Mouse (Mus musculus): Measurements from ENCODE around the gene S100a1. TPM values are rescaled to one million over a fixed set of nuclear protein-coding genes. Genes with fewer than 3 reads are reported as not detected.

S100a1 gene
- polyA plus RNA-seq, 1 experiment from 2014 or later, result 386 TPM

DNA sequence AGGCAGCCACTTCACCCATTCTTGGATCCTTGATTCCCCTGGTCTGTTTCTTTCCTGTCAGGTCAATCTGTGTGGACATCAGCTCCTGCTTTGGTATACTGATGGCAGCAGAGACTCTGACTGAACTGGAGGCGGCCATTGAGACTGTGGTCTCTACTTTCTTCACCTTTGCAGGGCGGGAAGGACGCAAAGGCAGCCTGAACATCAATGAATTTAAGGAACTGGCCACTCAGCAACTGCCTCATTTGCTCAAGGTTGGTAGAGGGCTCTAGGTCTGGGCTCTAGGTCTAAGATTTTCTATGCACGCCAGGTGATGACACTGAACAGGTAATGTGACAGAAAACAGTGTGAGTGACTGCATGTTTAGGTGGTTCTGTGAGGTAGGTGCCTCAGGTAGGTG, 1.6 kb upstream of the S100a1 start:
- ATAC-seq (ENCODE audit: low FRiP score, low TSS enrichment) (no peak), DNase-seq (ENCODE audit: low spot score) (no peak)
- Histone ChIP-seq H3K9me3 (ENCODE audit: control insufficient read depth, low read length) (no peaks in the 10 kb centered on the region), H3K4me3 (ENCODE audit: low read depth, low read length) (no peak overlapping the region; the same call in 1 of the 2 replicates), H3K27ac (replicated peaks) (no peak overlapping the region), H3K36me3 (ENCODE audit: control insufficient read depth, insufficient read depth, low read length) (no peaks in the 10 kb centered on the region; the same call in 1 of the 2 replicates), H3K4me1 (replicated peaks; ENCODE audit: control insufficient read depth, insufficient read depth) (no peaks in the 10 kb centered on the region; the same call in 1 of the 2 replicates), H3K4me2 (replicated peaks; ENCODE audit: low read depth) (peak overlapping the region; percentile 88; the same call in 1 of the 2 replicates), H3K27me3 (ENCODE audit: control insufficient read depth, insufficient read depth, low read length) (no peaks in the 10 kb centered on the region), H3K9ac (ENCODE audit: low read length) (no peak overlapping the region)
- TF ChIP-seq CTCF (IDR thresholded peaks at IDR 0.05; ENCODE audit: low read depth) (no peak), EP300 (optimal IDR thresholded peaks at IDR 0.05) (no peak)
- WGBS, result 96% methylated on average over 4 of the region's 4 CpGs

DNA sequence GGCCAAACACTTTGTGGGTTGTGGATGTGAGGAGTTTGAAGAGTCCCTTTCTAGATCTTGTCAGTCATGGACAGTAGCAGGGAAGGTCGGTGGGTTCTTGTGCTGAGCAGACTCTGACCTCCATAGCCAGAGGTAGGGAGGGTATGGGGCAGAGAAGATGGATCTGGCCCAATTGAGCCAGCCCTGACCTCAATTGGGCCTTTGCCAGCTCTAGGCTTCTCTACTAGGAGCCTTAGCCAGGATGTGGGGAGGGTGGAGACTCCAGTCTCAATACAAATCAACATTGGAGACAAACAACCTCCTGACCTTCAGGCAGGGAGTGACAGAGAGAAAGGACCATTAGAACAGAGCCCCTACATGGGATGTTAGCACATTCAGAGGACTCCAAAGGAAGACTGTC, 1.1 kb upstream of the S100a1 start:
- DNase-seq (ENCODE audit: low spot score), result no peak
- no peak for ATAC-seq (ENCODE audit: low FRiP score, low TSS enrichment)
- H3K9ac ChIP-seq (ENCODE audit: low read length), result peak overlapping the region; percentile 61
- H3K27me3 ChIP-seq (ENCODE audit: control insufficient read depth, insufficient read depth, low read length), result no peaks in the 10 kb centered on the region
- 36% methylated on average over 1 of the region's 1 CpGs for WGBS
- H3K4me1 ChIP-seq (replicated peaks; ENCODE audit: control insufficient read depth, insufficient read depth), result no peaks in the 10 kb centered on the region; the same call in 1 of the 2 replicates
- peak overlapping the region; percentile 84 for H3K27ac ChIP-seq (replicated peaks)
- H3K4me3 ChIP-seq (ENCODE audit: low read depth, low read length), result peak overlapping the region; percentile 48
- TF ChIP-seq EP300 (optimal IDR thresholded peaks at IDR 0.05) (no peak), CTCF (IDR thresholded peaks at IDR 0.05; ENCODE audit: low read depth) (no peak)
- H3K4me2 ChIP-seq (replicated peaks; ENCODE audit: low read depth), result peak overlapping the region; percentile 88
- no peaks in the 10 kb centered on the region for H3K9me3 ChIP-seq (ENCODE audit: control insufficient read depth, low read length)
- H3K36me3 ChIP-seq (ENCODE audit: control insufficient read depth, insufficient read depth, low read length), result no peaks in the 10 kb centered on the region; the same call in 1 of the 2 replicates

DNA sequence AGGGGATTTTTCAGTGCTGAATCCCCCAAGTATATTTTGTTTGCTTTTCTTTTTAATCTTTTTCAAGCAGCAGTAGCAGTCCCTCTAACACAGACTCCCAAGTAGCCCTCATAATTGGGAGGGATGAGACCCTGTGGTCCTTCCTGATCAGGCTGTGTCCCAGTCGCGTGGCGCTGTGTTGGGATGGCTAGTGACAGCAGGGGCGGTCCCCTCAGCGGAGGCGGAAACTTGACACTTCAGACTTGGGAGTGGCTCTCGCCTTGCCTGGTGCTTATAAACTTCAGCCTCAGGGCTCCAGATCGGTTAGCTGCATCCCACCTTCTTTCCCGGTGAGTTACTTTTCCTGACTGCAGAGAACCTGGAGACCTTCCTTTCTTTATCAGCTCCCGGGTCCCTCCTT, 499 bp upstream of the S100a1 start:
- H3K4me1 ChIP-seq (replicated peaks; ENCODE audit: control insufficient read depth, insufficient read depth), result no peaks in the 10 kb centered on the region; the same call in 1 of the 2 replicates
- ATAC-seq (ENCODE audit: low FRiP score, low TSS enrichment) (peak; percentile 81), DNase-seq (ENCODE audit: low spot score) (peak; percentile 82)
- WGBS, result 1% methylated on average over 10 of the region's 10 CpGs
- H3K9me3 ChIP-seq (ENCODE audit: control insufficient read depth, low read length), result no peaks in the 10 kb centered on the region
- peak overlapping the region; percentile 61 for H3K9ac ChIP-seq (ENCODE audit: low read length)
- no peaks in the 10 kb centered on the region; the same call in 1 of the 2 replicates for H3K36me3 ChIP-seq (ENCODE audit: control insufficient read depth, insufficient read depth, low read length)
- H3K4me2 ChIP-seq (replicated peaks; ENCODE audit: low read depth), result peak overlapping the region; percentile 88
- peak overlapping the region; percentile 84 for H3K27ac ChIP-seq (replicated peaks)
- TF ChIP-seq CTCF (IDR thresholded peaks at IDR 0.05; ENCODE audit: low read depth), result no peak
- no peak for TF ChIP-seq EP300 (optimal IDR thresholded peaks at IDR 0.05)
- no peaks in the 10 kb centered on the region for H3K27me3 ChIP-seq (ENCODE audit: control insufficient read depth, insufficient read depth, low read length)
- peak overlapping the region; percentile 48 for H3K4me3 ChIP-seq (ENCODE audit: low read depth, low read length)

DNA sequence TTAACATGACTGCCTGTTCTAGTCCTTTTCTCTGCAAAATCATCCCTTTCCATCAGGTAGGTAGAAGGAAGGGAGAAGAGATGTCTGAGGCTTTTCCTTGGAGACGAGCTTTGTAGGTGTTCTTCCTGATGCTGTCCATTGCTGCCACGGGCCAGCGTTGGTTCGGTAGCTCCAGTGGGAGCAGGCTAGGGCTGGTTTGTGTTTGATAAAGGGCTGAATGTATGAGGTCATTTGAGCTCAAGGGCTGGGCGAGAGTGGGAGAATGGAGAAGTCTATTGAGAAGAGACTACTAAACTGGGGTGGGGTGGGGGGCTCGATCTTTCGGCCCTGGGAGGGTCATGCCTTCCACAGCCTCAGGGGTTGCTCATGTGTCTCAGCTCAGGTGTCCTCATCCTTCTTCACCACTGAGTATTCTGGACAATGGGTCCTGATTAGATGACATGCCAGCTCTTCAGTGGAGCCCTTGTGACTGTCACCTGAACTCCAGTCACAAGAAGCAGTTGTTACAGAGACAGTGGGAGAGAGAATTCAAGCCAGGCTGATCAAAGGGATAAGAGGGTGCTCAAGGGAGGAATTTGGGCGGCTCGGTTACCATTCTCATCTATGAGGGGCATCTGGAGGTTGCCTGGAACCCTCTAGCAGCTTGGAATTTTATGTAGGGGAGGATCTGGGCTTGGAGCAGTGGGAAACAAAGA, 1.1 kb downstream of the S100a1 start:
- DNase-seq (ENCODE audit: low spot score) (peak; percentile 56), ATAC-seq (ENCODE audit: low FRiP score, low TSS enrichment) (no peak)
- peak overlapping the region; percentile 88 for H3K4me2 ChIP-seq (replicated peaks; ENCODE audit: low read depth)
- 68% methylated on average over 9 of the region's 9 CpGs for WGBS
- no peaks in the 10 kb centered on the region for H3K27me3 ChIP-seq (ENCODE audit: control insufficient read depth, insufficient read depth, low read length)
- no peaks in the 10 kb centered on the region; the same call in 1 of the 2 replicates for H3K36me3 ChIP-seq (ENCODE audit: control insufficient read depth, insufficient read depth, low read length)
- peak overlapping the region; percentile 61; the same call in 1 of the 2 replicates for H3K9ac ChIP-seq (ENCODE audit: low read length)
- H3K9me3 ChIP-seq (ENCODE audit: control insufficient read depth, low read length), result no peaks in the 10 kb centered on the region
- peaks cover 1% of the 10 kb centered on the region; the same call in 1 of the 2 replicates for H3K4me1 ChIP-seq (replicated peaks; ENCODE audit: control insufficient read depth, insufficient read depth)
- H3K4me3 ChIP-seq (ENCODE audit: low read depth, low read length), result peak overlapping the region; percentile 48; the same call in 1 of the 2 replicates
- TF ChIP-seq EP300 (optimal IDR thresholded peaks at IDR 0.05), result no peak
- no peak for TF ChIP-seq CTCF (IDR thresholded peaks at IDR 0.05; ENCODE audit: low read depth)
- peak overlapping the region; percentile 84 for H3K27ac ChIP-seq (replicated peaks)

DNA sequence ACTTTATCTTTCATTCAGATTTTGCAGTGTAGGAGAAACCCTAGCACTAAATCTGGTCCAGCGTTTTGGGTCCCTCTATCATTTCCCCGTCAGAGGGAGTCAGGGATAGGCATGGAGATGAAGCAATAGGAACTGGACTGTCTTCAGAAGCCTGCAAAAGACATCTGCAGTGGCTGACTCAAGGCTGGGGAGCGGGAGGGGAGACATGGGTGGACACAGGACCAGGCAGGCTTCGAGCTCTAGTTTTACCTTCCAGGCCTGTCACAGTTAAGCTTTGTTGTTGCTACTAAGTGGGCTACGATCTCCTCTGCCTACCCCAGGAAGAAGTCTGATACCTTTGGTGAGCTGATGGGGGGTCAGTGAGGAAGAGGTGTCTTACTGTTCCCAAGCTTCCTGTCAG, 1.9 kb downstream of the S100a1 start:
- Histone ChIP-seq H3K27me3 (ENCODE audit: control insufficient read depth, insufficient read depth, low read length) (no peaks in the 10 kb centered on the region), H3K4me1 (replicated peaks; ENCODE audit: control insufficient read depth, insufficient read depth) (peaks cover 4% of the 10 kb centered on the region; the same call in 1 of the 2 replicates), H3K4me3 (ENCODE audit: low read depth, low read length) (no peak overlapping the region), H3K36me3 (ENCODE audit: control insufficient read depth, insufficient read depth, low read length) (no peaks in the 10 kb centered on the region; the same call in 1 of the 2 replicates), H3K9me3 (ENCODE audit: control insufficient read depth, low read length) (no peaks in the 10 kb centered on the region), H3K27ac (replicated peaks) (no peak overlapping the region), H3K9ac (ENCODE audit: low read length) (no peak overlapping the region), H3K4me2 (replicated peaks; ENCODE audit: low read depth) (no peak overlapping the region)
- no peak for TF ChIP-seq EP300 (optimal IDR thresholded peaks at IDR 0.05)
- TF ChIP-seq CTCF (IDR thresholded peaks at IDR 0.05; ENCODE audit: low read depth), result no peak
- 84% methylated on average over 5 of the region's 5 CpGs for WGBS
- ATAC-seq (ENCODE audit: low FRiP score, low TSS enrichment), result no peak
- DNase-seq (ENCODE audit: low spot score), result no peak

DNA sequence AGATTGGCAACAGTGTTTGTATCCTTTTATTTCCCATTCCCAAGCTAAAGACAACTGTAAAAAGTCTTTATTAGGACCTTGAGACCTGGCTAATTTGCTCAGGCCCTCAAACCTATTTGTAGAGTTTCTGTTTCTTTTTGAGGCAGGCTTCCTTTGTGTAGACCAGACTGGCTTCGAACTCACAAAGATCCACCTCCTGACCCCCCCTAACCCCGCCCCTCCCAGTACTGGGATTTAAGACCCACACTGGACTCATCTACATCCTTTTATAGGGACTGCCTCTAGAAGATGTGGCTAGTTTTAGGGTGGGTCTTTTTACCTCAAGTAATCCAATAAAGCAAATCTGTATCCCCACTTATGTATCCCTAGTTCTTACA, 4.5 kb downstream of the S100a1 start:
- TF ChIP-seq CTCF (IDR thresholded peaks at IDR 0.05; ENCODE audit: low read depth), result no peak
- no peak for TF ChIP-seq EP300 (optimal IDR thresholded peaks at IDR 0.05)
- WGBS, result 21% methylated on average over 2 of the region's 2 CpGs
- Histone ChIP-seq H3K27ac (replicated peaks) (peak overlapping the region; percentile 8), H3K9ac (ENCODE audit: low read length) (no peak overlapping the region), H3K36me3 (ENCODE audit: control insufficient read depth, insufficient read depth, low read length) (peaks cover 3% of the 10 kb centered on the region), H3K4me3 (ENCODE audit: low read depth, low read length) (peak overlapping the region; percentile 91), H3K4me1 (replicated peaks; ENCODE audit: control insufficient read depth, insufficient read depth) (peaks cover 4% of the 10 kb centered on the region; the same call in 1 of the 2 replicates), H3K9me3 (ENCODE audit: control insufficient read depth, low read length) (no peaks in the 10 kb centered on the region), H3K4me2 (replicated peaks; ENCODE audit: low read depth) (peak overlapping the region; percentile 21), H3K27me3 (ENCODE audit: control insufficient read depth, insufficient read depth, low read length) (no peaks in the 10 kb centered on the region)
- no peak for DNase-seq (ENCODE audit: low spot score)
- no peak for ATAC-seq (ENCODE audit: low FRiP score, low TSS enrichment)

Measured in stomach, postnatal 0 days (tissue).